Mouse (Mus musculus): ENCODE results near the gene Camta1. TPM values are rescaled to one million over a fixed set of nuclear protein-coding genes. Genes with fewer than 3 reads are reported as not detected.

The Camta1 gene
- polyA plus RNA-seq, 1 experiment: 27.1 TPM

DNA sequence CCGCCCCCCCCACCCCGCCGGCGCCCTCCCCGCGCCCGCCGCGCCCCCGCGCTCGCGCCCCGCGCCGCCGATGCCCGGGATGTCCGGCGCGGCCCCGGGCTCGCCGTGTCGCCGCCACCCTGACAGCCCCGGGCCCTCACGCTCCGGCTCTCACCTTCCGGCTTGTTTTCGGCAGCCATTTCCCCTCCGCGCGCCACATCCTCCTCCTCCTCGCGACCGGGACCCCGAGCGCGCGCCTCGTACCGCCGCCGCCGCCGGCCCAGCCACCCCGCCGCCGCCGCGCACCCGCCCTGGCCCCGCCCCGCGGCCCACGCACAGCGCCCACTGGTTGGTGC, 238 bp downstream of the Camta1 start:
- Histone ChIP-seq H3K27me3 (ENCODE audit: control insufficient read depth, insufficient read depth, low read length) (no peaks in the 10 kb centered on the region), H3K4me3 (ENCODE audit: control insufficient read depth, insufficient read depth, low read length) (peak overlapping the region; percentile 44), H3K36me3 (ENCODE audit: control insufficient read depth, insufficient read depth, low read length) (no peaks in the 10 kb centered on the region), H3K27ac (ENCODE audit: control insufficient read depth, insufficient read depth, low read length) (no peak overlapping the region), H3K4me1 (replicated peaks; ENCODE audit: control insufficient read depth, insufficient read depth, low read length) (peaks cover 11% of the 10 kb centered on the region)
- WGBS: 2% methylated on average over 47 of the region's 58 CpGs
- no peak for DNase-seq
- TF ChIP-seq CTCF (IDR thresholded peaks at IDR 0.05; ENCODE audit: borderline replicate concordance, control insufficient read depth, extremely low read depth, insufficient read depth, low read length, poor library complexity) (no peak), POLR2A (IDR thresholded peaks at IDR 0.05; ENCODE audit: control insufficient read depth, extremely low read depth, insufficient read depth, low read length, poor library complexity) (peak; percentile 40; the same call in 1 of the 2 replicates)

DNA sequence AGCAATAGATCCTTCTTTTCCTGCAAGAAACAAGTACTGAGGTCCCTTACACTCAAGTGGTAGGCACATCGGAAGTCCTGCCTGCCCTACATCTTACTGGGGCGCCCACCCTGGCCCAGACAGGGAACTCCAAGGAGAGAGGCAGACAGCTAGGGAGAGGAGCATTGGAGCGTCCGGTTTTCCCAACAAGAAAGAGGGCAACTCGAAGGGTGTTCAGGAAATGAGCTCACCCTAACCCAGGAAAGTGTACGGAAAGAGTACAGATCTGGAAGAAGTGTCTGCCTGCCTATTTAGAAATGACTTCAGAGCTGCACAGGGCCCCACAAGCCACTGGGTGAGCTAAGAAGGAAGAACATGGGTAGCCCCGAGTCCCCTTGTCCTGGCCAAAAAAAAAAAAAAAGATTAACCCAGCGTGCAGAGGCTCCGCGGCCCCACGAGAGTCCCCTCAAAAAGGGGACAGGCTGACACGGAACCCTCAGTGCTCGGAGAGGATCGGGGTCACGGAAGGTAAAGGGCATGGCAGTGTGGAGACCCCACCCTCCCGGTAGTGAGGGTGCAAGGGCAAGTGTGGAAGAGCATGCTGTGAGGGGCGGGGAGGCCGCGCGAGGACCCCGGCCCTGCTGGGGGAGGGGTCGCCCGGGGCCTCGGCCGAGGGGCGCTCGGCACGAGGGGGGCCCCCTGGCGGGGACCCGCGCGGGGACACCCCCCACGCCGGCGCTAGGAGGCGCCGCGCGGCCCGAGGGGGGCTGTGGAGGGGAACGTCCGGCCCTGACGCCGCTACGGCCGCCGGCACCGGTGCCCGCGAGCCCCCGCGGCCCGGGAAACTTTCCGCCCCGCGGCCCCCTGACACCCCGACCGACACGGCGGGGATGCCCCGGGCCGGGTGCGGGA, 990 bp downstream of the Camta1 start:
- 4% methylated on average over 62 of the region's 63 CpGs for WGBS
- TF ChIP-seq POLR2A (IDR thresholded peaks at IDR 0.05; ENCODE audit: control insufficient read depth, extremely low read depth, insufficient read depth, low read length, poor library complexity) (no peak), CTCF (IDR thresholded peaks at IDR 0.05; ENCODE audit: borderline replicate concordance, control insufficient read depth, extremely low read depth, insufficient read depth, low read length, poor library complexity) (peak; percentile 89)
- no peak overlapping the region for H3K27ac ChIP-seq (ENCODE audit: control insufficient read depth, insufficient read depth, low read length)

DNA sequence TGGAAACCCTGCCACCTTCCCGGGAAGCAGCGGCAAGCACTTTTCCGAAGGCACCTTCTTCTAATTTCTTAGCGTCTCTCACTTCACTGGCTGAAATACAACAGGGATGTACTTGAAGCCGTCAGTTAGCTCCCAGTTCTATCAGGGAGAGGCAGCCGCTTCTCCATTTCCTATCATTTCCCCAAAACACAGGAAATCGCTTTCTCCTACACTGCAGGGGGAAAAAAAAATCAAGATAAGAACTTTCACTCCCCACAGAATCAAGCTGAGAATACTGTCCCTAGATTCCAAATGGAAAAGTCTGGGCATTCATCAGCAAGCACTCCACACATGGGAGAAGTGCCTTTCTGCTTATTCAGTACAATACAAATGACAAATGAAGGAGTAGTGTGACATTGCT, 2.4 kb downstream of the Camta1 start:
- no peak for DNase-seq
- no peak overlapping the region for H3K27ac ChIP-seq (ENCODE audit: control insufficient read depth, insufficient read depth, low read length)
- H3K4me1 ChIP-seq (replicated peaks; ENCODE audit: control insufficient read depth, insufficient read depth, low read length): peaks cover 11% of the 10 kb centered on the region
- TF ChIP-seq CTCF (IDR thresholded peaks at IDR 0.05; ENCODE audit: borderline replicate concordance, control insufficient read depth, extremely low read depth, insufficient read depth, low read length, poor library complexity) (no peak), POLR2A (IDR thresholded peaks at IDR 0.05; ENCODE audit: control insufficient read depth, extremely low read depth, insufficient read depth, low read length, poor library complexity) (no peak)
- no peaks in the 10 kb centered on the region for H3K36me3 ChIP-seq (ENCODE audit: control insufficient read depth, insufficient read depth, low read length)
- 72% methylated on average over 7 of the region's 7 CpGs for WGBS
- H3K27me3 ChIP-seq (ENCODE audit: control insufficient read depth, insufficient read depth, low read length): no peaks in the 10 kb centered on the region
- no peak overlapping the region for H3K4me3 ChIP-seq (ENCODE audit: control insufficient read depth, insufficient read depth, low read length)

More for the DNA sequence above, 990 bp downstream of the Camta1 start:
- Histone ChIP-seq H3K4me3 (ENCODE audit: control insufficient read depth, insufficient read depth, low read length) (peak overlapping the region; percentile 90), H3K4me1 (replicated peaks; ENCODE audit: control insufficient read depth, insufficient read depth, low read length) (peaks cover 11% of the 10 kb centered on the region), H3K27me3 (ENCODE audit: control insufficient read depth, insufficient read depth, low read length) (no peaks in the 10 kb centered on the region), H3K36me3 (ENCODE audit: control insufficient read depth, insufficient read depth, low read length) (no peaks in the 10 kb centered on the region)
- DNase-seq: peak; percentile 53

DNA sequence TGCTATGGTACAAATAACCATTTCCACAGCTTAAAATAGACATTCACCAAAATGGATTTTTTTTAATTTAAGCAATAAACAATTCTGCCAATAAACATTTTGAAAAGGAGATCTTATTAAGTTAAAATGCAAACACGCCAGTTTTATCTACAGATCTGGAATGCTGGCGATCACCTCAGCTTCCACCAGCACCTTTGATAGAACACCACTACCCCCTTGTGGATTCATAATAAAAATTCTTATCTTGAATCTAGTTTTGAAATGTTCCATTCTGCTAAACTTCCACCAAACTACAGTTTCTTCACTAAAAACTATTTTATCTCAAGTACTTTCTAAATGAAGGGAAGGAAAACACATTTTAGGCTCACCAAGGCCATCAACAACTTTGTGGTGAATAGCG, 7.7 kb downstream of the Camta1 start:
- H3K36me3 ChIP-seq (ENCODE audit: control insufficient read depth, insufficient read depth, low read length): no peaks in the 10 kb centered on the region
- no peak for TF ChIP-seq POLR2A (IDR thresholded peaks at IDR 0.05; ENCODE audit: control insufficient read depth, extremely low read depth, insufficient read depth, low read length, poor library complexity)
- TF ChIP-seq CTCF (IDR thresholded peaks at IDR 0.05; ENCODE audit: borderline replicate concordance, control insufficient read depth, extremely low read depth, insufficient read depth, low read length, poor library complexity): no peak
- no peak for DNase-seq
- no peaks in the 10 kb centered on the region for H3K4me1 ChIP-seq (replicated peaks; ENCODE audit: control insufficient read depth, insufficient read depth, low read length)
- no peak overlapping the region for H3K4me3 ChIP-seq (ENCODE audit: control insufficient read depth, insufficient read depth, low read length)
- H3K27ac ChIP-seq (ENCODE audit: control insufficient read depth, insufficient read depth, low read length): no peak overlapping the region
- WGBS: 69% methylated on average over 3 of the region's 3 CpGs
- no peaks in the 10 kb centered on the region for H3K27me3 ChIP-seq (ENCODE audit: control insufficient read depth, insufficient read depth, low read length)

DNA sequence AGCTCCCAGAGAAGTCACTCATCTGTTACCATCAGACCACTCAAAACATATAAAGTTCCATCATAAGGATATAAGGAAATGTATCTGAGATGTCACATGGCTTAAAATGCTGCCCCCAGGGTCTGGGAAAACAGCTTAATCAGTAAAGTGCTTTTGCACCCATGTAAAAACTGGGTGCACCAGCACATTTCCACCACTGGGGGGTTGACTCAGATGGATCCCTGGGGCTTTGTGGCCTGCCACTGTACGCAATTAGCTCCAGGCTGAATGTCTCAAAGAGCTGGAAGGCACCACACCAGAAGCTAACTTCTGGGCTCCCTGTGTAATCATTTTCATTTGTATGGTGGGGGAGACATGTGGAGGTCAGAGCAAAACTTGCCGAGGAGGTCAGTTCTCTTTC, 10.5 kb downstream of the Camta1 start:
- no peak overlapping the region for H3K27ac ChIP-seq (ENCODE audit: control insufficient read depth, insufficient read depth, low read length)
- H3K27me3 ChIP-seq (ENCODE audit: control insufficient read depth, insufficient read depth, low read length): no peaks in the 10 kb centered on the region
- WGBS: 75% methylated on average over 2 of the region's 2 CpGs
- H3K4me1 ChIP-seq (replicated peaks; ENCODE audit: control insufficient read depth, insufficient read depth, low read length): no peaks in the 10 kb centered on the region
- no peak for TF ChIP-seq POLR2A (IDR thresholded peaks at IDR 0.05; ENCODE audit: control insufficient read depth, extremely low read depth, insufficient read depth, low read length, poor library complexity)
- peak; percentile 27; the same call in 1 of the 2 replicates for TF ChIP-seq CTCF (IDR thresholded peaks at IDR 0.05; ENCODE audit: borderline replicate concordance, control insufficient read depth, extremely low read depth, insufficient read depth, low read length, poor library complexity)
- no peak overlapping the region for H3K4me3 ChIP-seq (ENCODE audit: control insufficient read depth, insufficient read depth, low read length)
- DNase-seq: peak; percentile 65
- H3K36me3 ChIP-seq (ENCODE audit: control insufficient read depth, insufficient read depth, low read length): no peaks in the 10 kb centered on the region

DNA sequence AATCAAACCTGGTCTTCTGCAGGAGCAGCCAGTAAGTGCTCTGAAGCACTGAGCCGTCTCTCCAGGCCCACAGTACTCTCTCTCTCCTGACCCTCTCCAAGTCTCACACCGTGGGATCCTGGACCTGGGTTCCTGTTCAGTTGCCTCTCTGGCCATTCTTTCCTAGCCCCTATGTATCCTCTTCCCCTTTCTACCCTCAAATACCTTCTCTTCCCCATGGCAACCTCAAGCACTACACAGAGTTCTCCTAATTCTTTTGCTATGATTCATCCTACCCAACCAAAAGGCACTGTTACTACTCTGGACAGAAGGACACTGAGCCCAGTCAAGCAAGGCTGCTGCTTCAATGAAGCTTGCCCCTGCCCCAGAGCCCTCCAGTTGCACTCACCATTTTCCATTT, 19.1 kb downstream of the Camta1 start:
- Histone ChIP-seq H3K27ac (ENCODE audit: control insufficient read depth, insufficient read depth, low read length) (no peak overlapping the region), H3K36me3 (ENCODE audit: control insufficient read depth, insufficient read depth, low read length) (no peaks in the 10 kb centered on the region), H3K4me3 (ENCODE audit: control insufficient read depth, insufficient read depth, low read length) (no peak overlapping the region), H3K27me3 (ENCODE audit: control insufficient read depth, insufficient read depth, low read length) (no peaks in the 10 kb centered on the region), H3K4me1 (replicated peaks; ENCODE audit: control insufficient read depth, insufficient read depth, low read length) (peaks cover 2% of the 10 kb centered on the region)
- 68% methylated on average over 2 of the region's 2 CpGs for WGBS
- DNase-seq: no peak
- no peak for TF ChIP-seq POLR2A (IDR thresholded peaks at IDR 0.05; ENCODE audit: control insufficient read depth, extremely low read depth, insufficient read depth, low read length, poor library complexity)
- TF ChIP-seq CTCF (IDR thresholded peaks at IDR 0.05; ENCODE audit: borderline replicate concordance, control insufficient read depth, extremely low read depth, insufficient read depth, low read length, poor library complexity): no peak
